Mouse (Mus musculus) E14TG2a.4 (cell line): ENCODE measurements around the gene Gm17662.

ENCODE experiments used
- CTCF ChIP-seq: conservative IDR thresholded peaks from 2 replicates; pipeline ENCODE4 v1.5.1; 2014; ENCODE audit warnings: low read length
- POU5F1 ChIP-seq: IDR thresholded peaks from 2 replicates; pipeline ENCODE4 v1.6.1; 2014; ENCODE audit warnings: low read length, borderline replicate concordance

DNA sequence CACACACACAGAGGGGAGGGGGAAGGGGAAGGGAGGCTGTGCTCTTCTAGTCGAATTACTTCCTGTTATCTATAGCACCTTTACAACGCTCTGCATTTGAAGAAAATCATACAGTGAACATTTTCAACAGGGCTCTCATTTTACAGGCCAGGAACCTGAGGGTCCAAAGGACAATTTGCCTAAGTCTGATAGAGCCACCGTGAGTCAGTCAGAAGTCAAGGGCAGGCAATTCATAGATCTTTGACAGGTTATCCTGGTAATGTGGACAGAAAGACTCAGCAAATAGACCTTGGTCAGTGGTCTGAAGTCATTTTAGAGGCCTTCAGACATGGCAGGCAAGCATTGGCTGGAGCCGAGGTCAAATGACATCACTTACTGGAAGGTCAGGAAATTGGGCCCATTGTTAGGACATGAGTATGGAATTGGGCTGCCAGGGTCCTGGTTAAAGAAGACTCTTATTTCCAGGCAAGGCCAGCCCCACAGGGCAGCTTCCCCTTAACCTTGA lies 33.5 kb upstream of the Gm17662 start:
- TF ChIP-seq CTCF (no peak), POU5F1 (no peak)
